Mouse (Mus musculus) urinary bladder, adult 2 months (tissue): ENCODE measurements around the gene Cdadc1. TPM values are rescaled to one million over a fixed set of nuclear protein-coding genes. Genes with fewer than 3 reads are reported as not detected.

Experiments
- DNase-seq: peaks from one replicate; pipeline ENCODE4 v3.0.0; 2022; ENCODE audit warnings: low spot score
- polyA plus RNA-seq: library from polyadenylated mRNA; depleted of rRNA; stranded (reverse); fragments of >200 nt; gene quantifications from 2 replicates; pipeline ENCODE4 v1.2.3, GENCODE M21; 2012; rRNA removed

The Cdadc1 gene
- polyA plus RNA-seq, 1 experiment = 15.8 TPM

- no peak for DNase-seq
Measured at GRCm38 (mm10) chr14:59543956-59544355, 53.8 kb downstream of the Cdadc1 start.

GRCm38 (mm10) chr14:59543158-59543826 lies 54.5 kb downstream of the Cdadc1 start:
- DNase-seq = no peak

DNA sequence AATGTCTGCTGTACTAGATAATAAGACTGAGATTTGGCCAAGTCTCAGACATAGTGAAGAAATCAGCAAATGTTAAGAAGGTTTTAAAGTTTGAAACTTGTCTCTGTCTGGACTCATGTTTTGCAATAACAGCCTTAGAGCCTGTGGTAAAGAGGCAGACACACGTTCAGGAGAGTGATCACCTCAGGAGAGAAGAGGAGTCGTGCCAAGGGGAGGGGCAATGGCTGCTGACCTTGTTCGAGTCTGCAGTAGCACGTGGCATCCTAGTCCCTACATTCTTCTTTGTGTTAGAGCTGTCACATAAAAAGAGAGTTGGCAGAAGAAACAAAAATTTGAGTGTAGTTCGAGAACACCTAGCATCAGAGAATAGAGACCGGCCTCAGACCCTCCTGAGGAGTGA lies 57.0 kb downstream of the Cdadc1 start:
- no peak for DNase-seq

GRCm38 (mm10) chr14:59540230-59540629 lies 57.5 kb downstream of the Cdadc1 start:
- no peak for DNase-seq

DNA sequence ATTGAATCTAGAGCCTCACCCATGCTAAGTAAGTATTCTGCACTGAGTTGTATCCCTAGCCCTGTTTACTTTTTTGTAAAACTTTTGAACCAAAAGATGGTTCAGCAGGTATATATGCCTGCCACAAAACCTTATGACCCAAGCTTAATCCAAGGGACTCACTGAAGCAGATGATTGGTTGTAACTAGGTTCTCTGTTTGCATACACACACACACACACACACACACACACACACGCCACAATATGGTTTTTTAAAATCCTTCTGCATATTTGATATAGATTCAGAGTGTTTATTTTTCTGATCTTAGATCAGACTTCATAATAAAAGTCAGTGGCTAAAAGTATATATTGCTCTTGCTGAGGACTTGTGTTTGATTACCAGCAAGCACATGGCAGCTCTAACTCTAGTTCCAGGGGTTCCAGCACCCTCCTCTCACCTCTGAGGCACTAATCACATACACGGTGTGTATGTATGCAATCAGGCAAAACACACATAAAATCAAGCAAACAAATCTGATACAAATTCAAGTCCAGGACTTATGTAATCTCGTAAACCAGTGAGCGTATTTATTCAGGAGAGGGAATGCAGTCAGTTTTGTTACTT lies 59.8 kb downstream of the Cdadc1 start:
- DNase-seq = no peak

DNA sequence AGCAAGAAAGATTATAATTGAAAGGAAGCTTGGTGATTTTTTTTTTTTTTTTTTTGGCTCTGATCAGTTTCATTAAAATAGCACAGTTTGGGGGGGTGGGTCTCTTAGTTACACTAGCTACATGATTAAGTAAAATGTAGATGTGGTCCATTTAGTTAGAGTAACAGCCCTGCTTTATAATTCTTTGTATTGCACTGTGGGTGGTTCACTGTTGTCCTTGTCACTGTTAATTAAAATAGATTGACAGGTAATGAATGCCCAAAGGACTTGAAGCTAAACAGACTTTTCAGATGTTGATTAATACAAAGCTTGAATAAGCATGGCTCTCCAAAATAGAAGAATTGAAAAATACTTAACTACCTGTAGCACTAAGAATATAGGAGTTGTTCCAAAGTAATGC lies 63.9 kb downstream of the Cdadc1 start:
- DNase-seq = no peak

DNA sequence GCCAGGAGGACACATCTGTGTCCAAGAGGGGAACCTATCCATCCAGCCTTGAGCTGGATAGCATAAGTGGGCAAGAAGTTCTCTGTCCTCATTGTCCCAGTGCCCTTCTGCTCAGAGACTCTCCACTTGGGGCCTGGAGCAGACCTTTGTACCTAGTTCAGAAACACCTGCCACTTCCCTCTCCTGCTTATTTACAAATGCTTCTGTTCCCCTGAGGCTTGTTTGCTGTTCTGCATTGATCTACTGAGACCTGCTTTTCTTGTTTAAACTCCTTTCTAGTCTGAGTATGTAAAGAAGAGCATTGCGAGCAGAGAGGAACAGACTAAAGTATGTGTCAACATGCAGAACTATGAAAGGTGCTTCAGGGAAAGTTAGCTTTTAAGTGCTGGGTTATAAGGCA lies 64.8 kb downstream of the Cdadc1 start:
- no peak for DNase-seq

DNA sequence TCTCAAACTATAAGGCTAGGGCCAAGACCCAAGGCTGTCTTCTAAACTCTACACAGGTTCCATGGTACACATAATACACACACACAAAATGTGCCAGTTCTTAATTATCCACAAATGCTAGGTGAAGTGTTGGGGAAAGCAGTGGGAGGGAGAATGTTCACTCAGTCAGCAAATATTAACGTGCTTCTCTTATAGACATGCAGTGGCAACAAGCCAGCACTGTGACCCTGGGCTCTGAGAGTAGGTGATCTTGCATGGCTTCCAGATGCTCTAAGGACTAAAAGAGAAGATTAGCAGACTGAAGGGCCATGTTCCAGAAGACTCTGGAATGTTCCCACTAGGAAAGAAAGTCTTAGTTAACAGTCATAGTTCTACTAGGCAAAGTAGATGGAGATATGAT lies 67.0 kb downstream of the Cdadc1 start:
- no peak for DNase-seq

GRCm38 (mm10) chr14:59525843-59526242 lies 71.9 kb downstream of the Cdadc1 start:
- no peak for DNase-seq

DNA sequence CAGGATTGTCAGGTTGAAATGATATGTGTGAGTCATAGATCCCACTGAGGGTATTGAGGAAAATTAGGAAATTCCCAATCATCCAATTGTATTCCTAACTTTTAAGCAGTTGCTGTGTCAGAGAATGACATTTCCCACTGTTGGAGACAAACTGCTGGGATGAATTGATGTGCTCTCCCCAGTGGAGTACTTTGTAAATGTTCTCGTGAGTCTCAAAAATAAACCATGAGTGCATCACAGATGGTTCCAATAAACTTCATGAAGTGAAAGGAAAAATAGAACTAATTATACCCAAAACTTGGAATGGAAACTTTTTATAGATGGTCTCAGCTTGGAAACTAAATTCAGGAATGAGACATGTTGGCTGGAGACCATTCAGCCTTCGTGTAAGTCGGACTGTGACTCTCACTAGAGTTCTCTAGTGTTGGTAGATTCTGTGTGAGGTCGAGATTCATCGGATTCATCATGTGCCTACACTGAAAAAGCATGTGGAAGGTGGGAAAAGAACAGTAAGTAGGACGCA lies 83.8 kb downstream of the Cdadc1 start:
- no peak for DNase-seq

Other genes starting within 250 kb of the Cdadc1 start
- 20.0 and 21.8 TPM in 2 replicates for gene Phf11d, start 232.5 kb downstream of the Cdadc1 start, polyA plus RNA-seq
- 1.9 and 2.5 TPM in 2 replicates for gene Phf11c, start 202.6 kb downstream of the Cdadc1 start, polyA plus RNA-seq
- gene Setdb2, start 157.1 kb downstream of the Cdadc1 start, polyA plus RNA-seq = 6.4 and 7.1 TPM in 2 replicates
- gene Cab39l, start 157.0 kb downstream of the Cdadc1 start, polyA plus RNA-seq = 59.8 and 60.7 TPM in 2 replicates
- gene Shisa2, start 27.3 kb upstream of the Cdadc1 start, polyA plus RNA-seq = 1.9 and 2.2 TPM in 2 replicates